In genomic region chr10:115312194-115312593, GRCm38 (mm10) we compare ENCODE assay signal across 11 mouse cellular contexts. TPM values are rescaled to one million over a fixed set of nuclear protein-coding genes. Genes with fewer than 3 reads are reported as not detected.
A peak's percentile ranks its signal among the peaks of the same experiment; 100 is the strongest.
DNase-seq lines count a peak whose midpoint lies in the region; ATAC-seq and TF ChIP-seq lines count a peak whose summit lies in the region.
"Had no signal": no experiment of that assay in that cellular context is flagged by ENCODE, and none has a peak within 500 bp of the region (broad histone marks: within the 10 kb centered on the region; RNA-seq: fewer than 3 reads in every experiment).

No protein-coding gene starts in this region.

- no peak for TF ChIP-seq POLR2A in liver, adult 2 months (IDR thresholded peaks at IDR 0.05; ENCODE audit: extremely low read depth, insufficient read depth, low read length)
- TF ChIP-seq POLR2A in CH12.LX (IDR thresholded peaks at IDR 0.05; ENCODE audit: low read depth, low read length) = no peak; the same call in 1 of the 2 replicates

- dilution Hi-C loops in CH12.LX (cut with MboI; ENCODE audit: extremely low pct_ligation_motif_present, extremely low pct_unique_long_range_greater_than_20kb, low sequenced_read_pairs) = no loop called here

- H3K9ac ChIP-seq in heart, embryonic 13.5 days = peak overlapping the region; percentile 41
- H3K9ac ChIP-seq in liver, adult 2 months (ENCODE audit: low read depth, low read length) = no peak overlapping the region
- peak overlapping the region; percentile 87; the same call in 1 of the 2 replicates for H3K9ac ChIP-seq in CH12.LX (ENCODE audit: insufficient read depth, low read depth)
- H3K9ac ChIP-seq: lung, embryonic 15.5 days had no signal

- ATAC-seq in heart, embryonic 13.5 days (ENCODE audit: extremely low read depth, insufficient number of reproducible peaks, low FRiP score, low TSS enrichment) = no peak

- H3K4me2 ChIP-seq in heart, embryonic 13.5 days = peak overlapping the region; percentile 77
- peak overlapping the region; percentile 98 for H3K4me2 ChIP-seq in CH12.LX (ENCODE audit: insufficient read depth, low read depth, poor library complexity, severe bottlenecking)
- H3K4me2 ChIP-seq: lung, embryonic 15.5 days had no signal

- H3K4me1 ChIP-seq in heart, embryonic 13.5 days = peaks cover 61% of the 10 kb centered on the region
- peaks cover 32% of the 10 kb centered on the region for H3K4me1 ChIP-seq in liver, adult 2 months (ENCODE audit: control insufficient read depth, insufficient read depth, low read length)
- peaks cover 7 to 52% of the 10 kb centered on the region in 2 experiments for H3K4me1 ChIP-seq in CH12.LX (ENCODE audit: control insufficient read depth in 1 of 2, insufficient read depth in 2 of 2)

- H3K79me2 ChIP-seq in liver, adult 2 months (ENCODE audit: control insufficient read depth, insufficient read depth, low read length) = peaks cover 61% of the 10 kb centered on the region
- H3K79me2 ChIP-seq in CH12.LX (replicated peaks; ENCODE audit: control insufficient read depth, extremely low read depth, insufficient read depth, poor library complexity, severe bottlenecking) = peaks cover 68% of the 10 kb centered on the region

- H3K27ac ChIP-seq in heart, embryonic 13.5 days (replicated peaks) = peak overlapping the region; percentile 53
- peak overlapping the region; percentile 41 for H3K27ac ChIP-seq in liver, adult 2 months (replicated peaks; ENCODE audit: insufficient read depth, low read depth, low read length)
- peak overlapping the region; percentile 97 for H3K27ac ChIP-seq in CH12.LX (ENCODE audit: insufficient read depth, low read depth)
- H3K27ac ChIP-seq: lung, embryonic 15.5 days had no signal

- H3K27me3 ChIP-seq in heart, embryonic 13.5 days (replicated peaks) = no peaks in the 10 kb centered on the region
- H3K27me3 ChIP-seq in liver, adult 2 months (ENCODE audit: control insufficient read depth, insufficient read depth, low read length) = no peaks in the 10 kb centered on the region
- no peaks in the 10 kb centered on the region for H3K27me3 ChIP-seq in CH12.LX (replicated peaks)
- H3K27me3 ChIP-seq: lung, embryonic 15.5 days had no signal

- no peaks in the 10 kb centered on the region for H3K9me3 ChIP-seq in heart, embryonic 13.5 days
- no peaks in the 10 kb centered on the region for H3K9me3 ChIP-seq in CH12.LX (replicated peaks; ENCODE audit: low read length)
- H3K9me3 ChIP-seq: lung, embryonic 15.5 days had no signal

- no peak for TF ChIP-seq CTCF in liver, adult 2 months (IDR thresholded peaks at IDR 0.05; ENCODE audit: low read depth, low read length)
- no peak for TF ChIP-seq CTCF in CH12.LX (conservative IDR thresholded peaks at IDR 0.05 in 1 of 2, IDR thresholded peaks at IDR 0.05 in 1 of 2; ENCODE audit: low read depth in 2 of 2, low read length in 2 of 2)

- peak overlapping the region; percentile 97 for H3K4me3 ChIP-seq in heart, embryonic 13.5 days
- H3K4me3 ChIP-seq in liver, adult 2 months (ENCODE audit: insufficient read depth, low read depth, low read length) = no peak overlapping the region
- peak overlapping the region; percentile 50 to 84 (median 67) for H3K4me3 ChIP-seq in CH12.LX (replicated peaks in 1 of 3; ENCODE audit: low read depth in 2 of 3, low read length in 2 of 3, poor library complexity in 1 of 3)
- H3K4me3 ChIP-seq: lung, embryonic 15.5 days; myocyte had no signal

- TF ChIP-seq RAD21 in CH12.LX (IDR thresholded peaks at IDR 0.05; ENCODE audit: low read depth, low read length) = no peak

- WGBS in heart, embryonic 13.5 days = 77% methylated on average over 5 of the region's 5 CpGs
- 77% methylated on average over 5 of the region's 5 CpGs for WGBS in liver, adult 2 months

- peak; percentile 40; the same call in 1 of the 2 replicates for TF ChIP-seq EP300 in CH12.LX (IDR thresholded peaks at IDR 0.05; ENCODE audit: low read length)

- DNase-seq in heart, adult 9 months (ENCODE audit: low spot score in 2 of 2) = no peak
- DNase-seq in liver, adult 2 months (ENCODE audit: extremely low read depth, low read depth, low spot score) = no peak
- no peak for DNase-seq in liver
- DNase-seq in CH12.LX (ENCODE audit: extremely low read depth) = no peak
- peak; percentile 28 for DNase-seq in induced T-regulatory cell, adult 2 months (ENCODE audit: low read depth)
- no peak for DNase-seq in right cerebral cortex, postnatal 36 days (ENCODE audit: low spot score in 2 of 2)
- DNase-seq in layer of hippocampus, postnatal 36 days = no peak
- DNase-seq: right cerebral cortex, adult 18-20 months had no signal

- H3K36me3 ChIP-seq in heart, embryonic 13.5 days = no peaks in the 10 kb centered on the region; the same call in 1 of the 2 replicates
- H3K36me3 ChIP-seq in liver, adult 2 months (ENCODE audit: control insufficient read depth, insufficient read depth, low read length) = no peaks in the 10 kb centered on the region
- H3K36me3 ChIP-seq in CH12.LX (replicated peaks in 1 of 2; ENCODE audit: control insufficient read depth in 1 of 2, insufficient read depth in 1 of 2, low read length in 1 of 2) = peaks cover 7 to 48% of the 10 kb centered on the region in 2 experiments
- H3K36me3 ChIP-seq: lung, embryonic 15.5 days had no signal

- in situ Hi-C loops in CH12.LX (cut with MboI; ENCODE audit: low pct_ligation_motif_present, low pct_unique_long_range_greater_than_20kb, low sequenced_read_pairs) = loop anchor here (10.0 kb wide), 1 partner anchor 303 kb away; no protein-coding TSS in a partner anchor

TF ChIP-seq in CH12.LX, 34 proteins besides CTCF, POLR2A, EP300 and RAD21:
- no peak for TF ChIP-seq CHD2 (IDR thresholded peaks at IDR 0.05; ENCODE audit: low read length)
- TF ChIP-seq IRF4 (IDR thresholded peaks at IDR 0.05; ENCODE audit: low read depth, low read length) = peak; percentile 8; the same call in 1 of the 2 replicates
- TF ChIP-seq GABPA (IDR thresholded peaks at IDR 0.05; ENCODE audit: insufficient replicate concordance, low read depth, low read length) = no peak
- TF ChIP-seq NRF1 (IDR thresholded peaks at IDR 0.05; ENCODE audit: low read depth, low read length) = no peak
- 0 out of 2 replicates have a peak, but pooled peaks have one; percentile 21 for TF ChIP-seq MAX (IDR thresholded peaks at IDR 0.05; ENCODE audit: low read length)
- 0 out of 2 replicates have a peak, but pooled peaks have one; percentile 33 for TF ChIP-seq SIN3A (IDR thresholded peaks at IDR 0.05; ENCODE audit: low read length)
- TF ChIP-seq CHD1 (IDR thresholded peaks at IDR 0.05; ENCODE audit: low read depth, low read length) = peak; percentile 49; the same call in 1 of the 2 replicates
- TF ChIP-seq HCFC1 (IDR thresholded peaks at IDR 0.05; ENCODE audit: low read depth, low read length) = no peak
- TF ChIP-seq ZKSCAN1 (IDR thresholded peaks at IDR 0.05; ENCODE audit: borderline replicate concordance, low read depth, low read length) = no peak
- TF ChIP-seq TBP (conservative IDR thresholded peaks at IDR 0.05; ENCODE audit: low read depth, low read length) = no peak
- TF ChIP-seq USF1 (IDR thresholded peaks at IDR 0.05; ENCODE audit: low read depth, low read length) = no peak
- TF ChIP-seq USF2 (conservative IDR thresholded peaks at IDR 0.05; ENCODE audit: low read depth, low read length) = no peak
- TF ChIP-seq ZNF384 (IDR thresholded peaks at IDR 0.05; ENCODE audit: low read depth, low read length) = no peak
- TF ChIP-seq ELF1 (IDR thresholded peaks at IDR 0.05; ENCODE audit: low read depth, low read length) = 0 out of 2 replicates have a peak, but pooled peaks have one; percentile 6
- TF ChIP-seq KAT2A (IDR thresholded peaks at IDR 0.05; ENCODE audit: insufficient replicate concordance, low read length) = no peak
TF ChIP-seq in CH12.LX: peak in this region for 5.

RNA-seq across cellular contexts. Expression of gene Rab21, which starts 3.2 kb away (rescaled TPM):
- 4.6 and 5.0 TPM in 2 replicates for polyA plus RNA-seq in heart, embryonic 13.5 days (2015; fragmentation: Nextera tagmentation; extraction: Ambion mirVana)
- 14.7 and 16.5 TPM in 2 replicates for total RNA-seq in liver, adult 2 months (2014; rRNA removed)
- polyA plus RNA-seq in liver, adult 2 months (2012; rRNA removed) = 18.0 and 19.0 TPM in 2 replicates
- total RNA-seq in CH12.LX (2012; rRNA removed) (45.0 and 55.6 TPM in 2 replicates), CH12.LX (2014; rRNA removed) (57.4 and 57.9 TPM in 2 replicates)
- polyA plus RNA-seq in CH12.LX (2012; ENCODE audit: insufficient read length, low read depth) = 52.8 and 58.4 TPM in 2 replicates
- 10 to 100 TPM; 52.7 to 58.9 TPM for total RNA-seq in layer of hippocampus, postnatal 36 days (2021)

RNA-seq across cellular contexts. Expression of gene Tmem19, which starts 50.1 kb away (rescaled TPM):
- 20.3 and 20.5 TPM in 2 replicates for polyA plus RNA-seq in heart, embryonic 13.5 days (2015; fragmentation: Nextera tagmentation; extraction: Ambion mirVana)
- total RNA-seq in liver, adult 2 months (2014; rRNA removed) = 30.8 and 36.7 TPM in 2 replicates
- 41.8 and 47.4 TPM in 2 replicates for polyA plus RNA-seq in liver, adult 2 months (2012; rRNA removed)
- total RNA-seq in CH12.LX (2012; rRNA removed) (20.9 and 25.7 TPM in 2 replicates), CH12.LX (2014; rRNA removed) (26.0 and 34.3 TPM in 2 replicates)
- 22.9 and 29.3 TPM in 2 replicates for polyA plus RNA-seq in CH12.LX (2012; ENCODE audit: insufficient read length, low read depth)
- total RNA-seq in layer of hippocampus, postnatal 36 days (2021) = 10 to 100 TPM; 39.7 to 41.7 TPM

Comparison
In these comparisons a context has a peak if more than half of its experiments do, and no peak if none do; other contexts are left out.
1. H3K27ac ChIP-seq: peak in every context shown above with its lines; median percentile 97 in CH12.LX; 53 in heart, embryonic 13.5 days; 41 in liver, adult 2 months.